Mouse (Mus musculus) CH12F3 (cell line): ENCODE measurements around the gene Tmem213.

Experiments
- in situ Hi-C: fragments of 300-500 bp; cut with MboI; formaldehyde crosslinking; loops from 2 replicates; pipeline ENCODE4 v1.14.3; 2020; ENCODE audit warnings: low sequenced_read_pairs

The Tmem213 gene

GRCm38 (mm10) chr6:38110859-38111258, 1.8 kb downstream of the Tmem213 start:
- in situ Hi-C loops, result no loop called here

GRCm38 (mm10) chr6:38116107-38116770, 7.2 kb downstream of the Tmem213 start:
- in situ Hi-C loops, result no loop called here

- in situ Hi-C loops, result no loop called here
Measured at GRCm38 (mm10) chr6:38118341-38118740, 9.3 kb downstream of the Tmem213 start.

GRCm38 (mm10) chr6:38120681-38121371, 11.8 kb downstream of the Tmem213 start:
- in situ Hi-C loops, result no loop called here

GRCm38 (mm10) chr6:38121843-38122242, 12.8 kb downstream of the Tmem213 start:
- in situ Hi-C loops, result no loop called here

- in situ Hi-C loops, result no loop called here
Measured at GRCm38 (mm10) chr6:38122791-38123190, 13.7 kb downstream of the Tmem213 start.

- in situ Hi-C loops, result no loop called here
Measured at GRCm38 (mm10) chr6:38123471-38124206, 14.6 kb downstream of the Tmem213 start.

- in situ Hi-C loops, result no loop called here
Measured at GRCm38 (mm10) chr6:38124207-38124835, 15.3 kb downstream of the Tmem213 start, which contains the start of gene Atp6v0a4. Gene Atp6v0a4 (minus strand): TSS chr6:38124586.

- in situ Hi-C loops, result no loop called here
Measured at GRCm38 (mm10) chr6:38124882-38125281, 15.8 kb downstream of the Tmem213 start.

- in situ Hi-C loops, result no loop called here
Measured at GRCm38 (mm10) chr6:38125462-38125861, 16.4 kb downstream of the Tmem213 start.

GRCm38 (mm10) chr6:38128115-38128514, 19.1 kb downstream of the Tmem213 start:
- in situ Hi-C loops, result no loop called here

GRCm38 (mm10) chr6:38129883-38130282, 20.8 kb downstream of the Tmem213 start:
- in situ Hi-C loops, result no loop called here

GRCm38 (mm10) chr6:38131801-38132231, 22.8 kb downstream of the Tmem213 start:
- in situ Hi-C loops, result no loop called here

- in situ Hi-C loops, result no loop called here
Measured at GRCm38 (mm10) chr6:38134806-38135559, 25.9 kb downstream of the Tmem213 start.

GRCm38 (mm10) chr6:38139086-38139485, 30.0 kb downstream of the Tmem213 start:
- in situ Hi-C loops, result no loop called here

GRCm38 (mm10) chr6:38140402-38140801, 31.3 kb downstream of the Tmem213 start:
- in situ Hi-C loops, result no loop called here

- in situ Hi-C loops, result no loop called here
Measured at GRCm38 (mm10) chr6:38144161-38144998, 35.3 kb downstream of the Tmem213 start.

GRCm38 (mm10) chr6:38145463-38146065, 36.5 kb downstream of the Tmem213 start:
- in situ Hi-C loops, result no loop called here

- in situ Hi-C loops, result no loop called here
Measured at GRCm38 (mm10) chr6:38147301-38147700, 38.2 kb downstream of the Tmem213 start.
